Mouse (Mus musculus) left cerebral cortex, adult 2 months (tissue): ENCODE results near the gene Tnfrsf1b. TPM values are rescaled to one million over a fixed set of nuclear protein-coding genes. Genes with fewer than 3 reads are reported as not detected.

Experiments
- DNase-seq, 2 experiments: peaks; one replicate each; pipeline ENCODE4 v3.0.0; 2021 to 2022; ENCODE audit warnings: low spot score in 2 of 2, mixed read lengths in 1 of 2; ENCODE audit errors: extremely low spot score in 1 of 2
- H3K27ac ChIP-seq: fragments of 200-600 bp; 2 replicates; pipeline ENCODE4 v1.8.1; 2022
- H3K4me3 ChIP-seq: fragments of 200-600 bp; 2 replicates; pipeline ENCODE4 v1.8.1; 2022
- CTCF ChIP-seq: fragments of 200-600 bp; IDR thresholded peaks from 2 replicates; pipeline ENCODE4 v1.8.1; 2022; ENCODE audit warnings: antibody characterized with exemption, mild to moderate bottlenecking, moderate library complexity
- intact Hi-C: fragments of 180-260 bp; cut with DNase I; formaldehyde crosslinking; loops from one replicate; pipeline ENCODE4 v1.15.1; 2025
- total RNA-seq, 2 experiments: library from RNA; stranded (reverse); gene quantifications; 2 replicates each; pipeline ENCODE4 v1.2.3; 2021

The Tnfrsf1b gene
- total RNA-seq, 2 experiments from 2014 or later = 2.9 to 3.1 TPM

- no peak overlapping the region for H3K27ac ChIP-seq
- no peak overlapping the region for H3K4me3 ChIP-seq
- no peak for DNase-seq
- intact Hi-C loops = no loop called here
- TF ChIP-seq CTCF = no peak
These were observed 16.0 kb downstream of the Tnfrsf1b start for GRCm38 (mm10) chr4:145230647-145231046.

- intact Hi-C loops = no loop called here
- DNase-seq = no peak
- no peak overlapping the region for H3K27ac ChIP-seq
- H3K4me3 ChIP-seq = no peak overlapping the region
- no peak for TF ChIP-seq CTCF
These were observed 17.0 kb downstream of the Tnfrsf1b start for GRCm38 (mm10) chr4:145229524-145230163.

- Histone ChIP-seq H3K27ac (no peak overlapping the region; the same call in 1 of the 2 replicates), H3K4me3 (no peak overlapping the region)
- DNase-seq = no peak
- intact Hi-C loops = no loop called here
- TF ChIP-seq CTCF = no peak
These were observed 17.6 kb downstream of the Tnfrsf1b start for GRCm38 (mm10) chr4:145229051-145229450.

- Histone ChIP-seq H3K4me3 (no peak overlapping the region), H3K27ac (no peak overlapping the region)
- DNase-seq = no peak
- intact Hi-C loops = no loop called here
- TF ChIP-seq CTCF = no peak
These were observed 22.1 kb downstream of the Tnfrsf1b start for GRCm38 (mm10) chr4:145224613-145225012.

GRCm38 (mm10) chr4:145222064-145222463 lies 24.6 kb downstream of the Tnfrsf1b start:
- no peak for DNase-seq
- intact Hi-C loops = no loop called here
- Histone ChIP-seq H3K27ac (no peak overlapping the region), H3K4me3 (no peak overlapping the region)
- no peak for TF ChIP-seq CTCF

- TF ChIP-seq CTCF = no peak
- intact Hi-C loops = no loop called here
- no peak for DNase-seq
- H3K4me3 ChIP-seq = no peak overlapping the region
- H3K27ac ChIP-seq = no peak overlapping the region
These were observed 25.3 kb downstream of the Tnfrsf1b start for GRCm38 (mm10) chr4:145221379-145221778.

GRCm38 (mm10) chr4:145220001-145220400 lies 26.7 kb downstream of the Tnfrsf1b start:
- H3K27ac ChIP-seq = no peak overlapping the region
- intact Hi-C loops = no loop called here
- DNase-seq = no peak
- TF ChIP-seq CTCF = no peak
- no peak overlapping the region for H3K4me3 ChIP-seq

- Histone ChIP-seq H3K4me3 (no peak overlapping the region), H3K27ac (no peak overlapping the region)
- intact Hi-C loops = no loop called here
- peak; percentile 54 for TF ChIP-seq CTCF
- peak in 1 of 2 experiments; percentile 32 for DNase-seq
These were observed 27.3 kb downstream of the Tnfrsf1b start for GRCm38 (mm10) chr4:145219240-145219985.

- no peak overlapping the region for H3K4me3 ChIP-seq
- intact Hi-C loops = no loop called here
- no peak for DNase-seq
- TF ChIP-seq CTCF = no peak
- H3K27ac ChIP-seq = no peak overlapping the region
These were observed 28.8 kb downstream of the Tnfrsf1b start for GRCm38 (mm10) chr4:145217837-145218236.

- Histone ChIP-seq H3K27ac (no peak overlapping the region), H3K4me3 (no peak overlapping the region)
- no peak for DNase-seq
- intact Hi-C loops = no loop called here
- no peak for TF ChIP-seq CTCF
These were observed 29.6 kb downstream of the Tnfrsf1b start for GRCm38 (mm10) chr4:145217046-145217445.

GRCm38 (mm10) chr4:145215396-145215795 lies 31.3 kb downstream of the Tnfrsf1b start:
- Histone ChIP-seq H3K4me3 (no peak overlapping the region), H3K27ac (no peak overlapping the region)
- TF ChIP-seq CTCF = no peak
- no peak for DNase-seq
- intact Hi-C loops = no loop called here

GRCm38 (mm10) chr4:145214786-145215174 lies 31.9 kb downstream of the Tnfrsf1b start:
- TF ChIP-seq CTCF = no peak
- no peak overlapping the region for H3K4me3 ChIP-seq
- no peak overlapping the region for H3K27ac ChIP-seq
- DNase-seq = no peak
- intact Hi-C loops = loop anchor here (1.0 kb wide), 1 partner anchor 72 kb away; no protein-coding TSS in a partner anchor
